Mouse (Mus musculus) erythroblast, embryonic 14.5 days (primary cell): Measurements from ENCODE around the gene Krt23. TPM values are rescaled to one million over a fixed set of nuclear protein-coding genes. Genes with fewer than 3 reads are reported as not detected.

Source experiments
- H3K27me3 ChIP-seq: 2 replicates; pipeline ENCODE4 v1.6.1; 2012; ENCODE audit warnings: inconsistent platforms; ENCODE audit not compliant: control insufficient read depth
- H3K36me3 ChIP-seq: 2 replicates; pipeline ENCODE4 v1.6.1; 2012; ENCODE audit warnings: mild to moderate bottlenecking, inconsistent platforms; ENCODE audit not compliant: control insufficient read depth
- H3K4me1 ChIP-seq: 2 replicates; pipeline ENCODE4 v1.6.1; 2012; ENCODE audit warnings: inconsistent platforms; ENCODE audit not compliant: control insufficient read depth
- H3K4me3 ChIP-seq: replicated peaks from 2 replicates; pipeline ENCODE3; 2012; ENCODE audit warnings: moderate library complexity, mild to moderate bottlenecking, inconsistent platforms
- H3K9me3 ChIP-seq: 2 replicates; pipeline ENCODE4 v1.6.1; 2012; ENCODE audit warnings: low read length, inconsistent platforms, mixed read lengths; ENCODE audit not compliant: control insufficient read depth
- TAL1 ChIP-seq: IDR thresholded peaks from 3 replicates; pipeline ENCODE4 v1.6.1; 2012; ENCODE audit warnings: low read length, inconsistent platforms, mixed read lengths
- polyA plus RNA-seq: library from polyadenylated mRNA; stranded (reverse); fragments of >175 nt; gene quantifications from 2 replicates; pipeline ENCODE4 v1.2.3, GENCODE M21; 2012

Gene Krt23
- polyA plus RNA-seq, 1 experiment = not detected

DNA sequence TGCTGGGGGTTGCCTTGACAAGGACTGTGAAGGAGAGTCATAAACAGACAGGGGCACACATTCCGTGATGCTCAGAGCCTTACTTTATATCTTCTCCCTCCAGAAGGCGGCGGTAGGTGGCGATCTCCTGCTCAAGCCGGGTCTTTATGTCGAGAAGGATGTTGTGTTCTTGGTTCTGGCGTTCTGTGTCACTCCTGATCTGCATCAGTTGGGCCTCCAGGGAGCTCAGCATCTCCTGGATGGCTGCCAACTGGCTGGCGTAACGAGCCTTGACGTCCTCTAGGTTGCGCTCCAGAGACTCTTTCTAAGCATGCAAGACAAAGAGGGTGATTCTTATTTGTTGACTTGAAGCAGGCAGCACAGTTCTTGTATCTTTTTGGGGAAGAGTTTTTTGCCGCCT, 62.3 kb downstream of the Krt23 start:
- no peak overlapping the region for H3K4me3 ChIP-seq
- H3K9me3 ChIP-seq = no peaks in the 10 kb centered on the region
- TF ChIP-seq TAL1 = no peak
- H3K36me3 ChIP-seq = no peaks in the 10 kb centered on the region
- H3K4me1 ChIP-seq = no peaks in the 10 kb centered on the region
- no peaks in the 10 kb centered on the region for H3K27me3 ChIP-seq

Other genes with a start within 250 kb of the Krt23 start
- 0.02 TPM in 1 of 2 replicates, not detected in the other for gene Krt222, start 249.1 kb downstream of the Krt23 start, polyA plus RNA-seq
- gene Krt24, start 207.9 kb downstream of the Krt23 start, polyA plus RNA-seq = not detected in 2 replicates
- not detected in 2 replicates for gene Krt25, start 170.2 kb downstream of the Krt23 start, polyA plus RNA-seq
- not detected in 2 replicates for gene Krt26, start 155.2 kb downstream of the Krt23 start, polyA plus RNA-seq
- gene Krt27, start 142.0 kb downstream of the Krt23 start, polyA plus RNA-seq = not detected in 2 replicates
- gene Krt28, start 118.2 kb downstream of the Krt23 start, polyA plus RNA-seq = not detected in 2 replicates
- gene Krt10, start 103.8 kb downstream of the Krt23 start, polyA plus RNA-seq = 0.22 and 0.51 TPM in 2 replicates
- gene Krt12, start 70.9 kb downstream of the Krt23 start, polyA plus RNA-seq = not detected in 2 replicates
- gene Krt20, start 55.0 kb downstream of the Krt23 start, polyA plus RNA-seq = not detected in 2 replicates
- gene Krt39, start 28.2 kb upstream of the Krt23 start, polyA plus RNA-seq = not detected in 2 replicates
- not detected in 2 replicates for gene Krt40, start 50.0 kb upstream of the Krt23 start, polyA plus RNA-seq
- not detected in 2 replicates for gene Krtap3-3, start 57.7 kb upstream of the Krt23 start, polyA plus RNA-seq
- not detected in 2 replicates for gene Krtap3-2, start 63.7 kb upstream of the Krt23 start, polyA plus RNA-seq
- gene Gm11939, start 66.3 kb upstream of the Krt23 start, polyA plus RNA-seq = not detected in 2 replicates
- gene Krtap3-1, start 73.5 kb upstream of the Krt23 start, polyA plus RNA-seq = not detected in 2 replicates
- gene Krtap1-5, start 87.9 kb upstream of the Krt23 start, polyA plus RNA-seq = not detected in 2 replicates
- gene Krtap1-4, start 90.5 kb upstream of the Krt23 start, polyA plus RNA-seq = not detected in 2 replicates
- not detected in 2 replicates for gene Krtap1-3, start 98.2 kb upstream of the Krt23 start, polyA plus RNA-seq
- not detected in 2 replicates for gene Krtap9-3, start 105.0 kb upstream of the Krt23 start, polyA plus RNA-seq
- not detected in 2 replicates for gene Gm11938, start 110.2 kb upstream of the Krt23 start, polyA plus RNA-seq
- not detected in 2 replicates for gene Gm11937, start 117.1 kb upstream of the Krt23 start, polyA plus RNA-seq
- gene Krtap2-4, start 121.7 kb upstream of the Krt23 start, polyA plus RNA-seq = not detected in 2 replicates
- gene Gm11562, start 127.3 kb upstream of the Krt23 start, polyA plus RNA-seq = not detected in 2 replicates
- not detected in 2 replicates for gene Krtap4-1, start 135.1 kb upstream of the Krt23 start, polyA plus RNA-seq
- not detected in 2 replicates for gene Krtap4-2, start 141.9 kb upstream of the Krt23 start, polyA plus RNA-seq
- not detected in 2 replicates for gene Krtap4-7, start 151.0 kb upstream of the Krt23 start, polyA plus RNA-seq
- gene Gm11555, start 157.1 kb upstream of the Krt23 start, polyA plus RNA-seq = not detected in 2 replicates
- gene Gm11563, start 165.8 kb upstream of the Krt23 start, polyA plus RNA-seq = not detected in 2 replicates
- not detected in 2 replicates for gene Krtap4-6, start 172.8 kb upstream of the Krt23 start, polyA plus RNA-seq
- gene Gm14190, start 197.6 kb upstream of the Krt23 start, polyA plus RNA-seq = not detected in 2 replicates
- not detected in 2 replicates for gene Gm14180, start 241.2 kb upstream of the Krt23 start, polyA plus RNA-seq